Mouse (Mus musculus): ENCODE data around the gene Sfn.

DNA sequence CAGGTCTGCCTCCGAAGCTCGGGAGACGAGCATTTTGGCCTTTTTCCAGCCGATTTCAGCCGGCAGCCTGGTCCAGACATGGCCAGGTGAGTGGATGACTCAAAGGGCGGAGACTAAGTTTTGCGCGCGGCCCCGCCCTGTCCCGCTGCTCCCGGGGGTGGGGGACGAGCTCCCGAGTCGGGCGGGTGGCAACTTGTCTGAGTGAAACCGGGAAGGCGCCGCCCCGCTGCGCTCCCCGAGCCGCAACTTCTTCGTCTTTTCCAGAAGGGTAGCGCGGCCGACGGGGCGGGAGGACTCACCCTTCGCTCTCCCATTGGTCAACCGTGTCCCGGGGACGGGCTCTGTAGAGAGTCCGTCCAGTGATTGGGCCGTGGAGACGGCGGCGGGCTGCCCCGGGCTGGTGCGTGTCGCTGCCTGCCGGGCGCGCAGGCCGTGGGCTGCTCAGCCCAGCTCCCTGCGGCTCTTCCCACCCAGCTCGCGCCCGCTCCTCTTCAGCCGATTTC is 2.3 kb downstream of the Sfn start:
- TF ChIP-seq GATA1 (IDR thresholded peaks at IDR 0.05; ENCODE audit: low read length) = no peak
- no peak for TF ChIP-seq TAL1 (IDR thresholded peaks at IDR 0.05; ENCODE audit: low read length)
